Mouse (Mus musculus) liver, embryonic 15.5 days (tissue): ENCODE results near the gene Scaf11. TPM values are rescaled to one million over a fixed set of nuclear protein-coding genes. Genes with fewer than 3 reads are reported as not detected.
"Not testable (repeated sequence)": the region's sequence is repeated elsewhere in the genome, so short reads cannot be mapped to it uniquely, and the experiment has no call there.

Experiments
- ATAC-seq: fragments of 200-750 bp; cut with Nextera tagmentation; 2 replicates; pipeline ENCODE4 v1.8.0; 2017; ENCODE audit warnings: moderate number of reproducible peaks, mild to moderate bottlenecking, moderate library complexity; ENCODE audit not compliant: insufficient read depth
- H3K27ac ChIP-seq: fragments of 300-500 bp; sonication (generic); replicated peaks from 2 replicates; pipeline ENCODE4 v1.5.1; 2015; ENCODE audit warnings: mild to moderate bottlenecking, inconsistent platforms
- H3K27me3 ChIP-seq: fragments of 300-500 bp; sonication (generic); 2 replicates; pipeline ENCODE4 v1.6.1; 2015; ENCODE audit warnings: mild to moderate bottlenecking, inconsistent platforms
- H3K36me3 ChIP-seq: fragments of 300-500 bp; sonication (generic); replicated peaks from 2 replicates; pipeline ENCODE4 v1.6.1; 2015; ENCODE audit warnings: moderate library complexity, mild to moderate bottlenecking, inconsistent platforms
- H3K4me1 ChIP-seq: fragments of 300-500 bp; sonication (generic); replicated peaks from 2 replicates; pipeline ENCODE4 v1.6.1; 2015; ENCODE audit warnings: inconsistent platforms
- H3K4me2 ChIP-seq: fragments of 300-500 bp; sonication (generic); 2 replicates; pipeline ENCODE4 v1.6.1; 2015; ENCODE audit warnings: moderate library complexity, mild to moderate bottlenecking, inconsistent platforms
- H3K4me3 ChIP-seq: fragments of 300-500 bp; sonication (generic); replicated peaks from 2 replicates; pipeline ENCODE4 v1.5.1; 2015; ENCODE audit warnings: mild to moderate bottlenecking, inconsistent platforms
- H3K9ac ChIP-seq: fragments of 300-500 bp; sonication (generic); 2 replicates; pipeline ENCODE4 v1.6.1; 2015; ENCODE audit warnings: moderate library complexity, mild to moderate bottlenecking, inconsistent platforms
- H3K9me3 ChIP-seq: fragments of 300-500 bp; sonication (generic); replicated peaks from 2 replicates; pipeline ENCODE4 v1.6.1; 2016; ENCODE audit warnings: inconsistent platforms
- WGBS: fragments of 180-500 bp; shearing (Covaris S2); methylation state at CpG from one replicate; pipeline ENCODE4 v1.1.7; 2015; ENCODE audit warnings: mixed read lengths; ENCODE audit not compliant: insufficient replicate concordance; 5-methylcytosine and 5-hydroxymethylcytosine counted together
- polyA plus RNA-seq: library from polyadenylated mRNA; unstranded; fragments of >200 nt; fragmentation: Nextera tagmentation; extraction: Ambion mirVana; gene quantifications from 2 replicates; pipeline ENCODE4 v1.2.1, GENCODE M21; 2015

The Scaf11 gene
- 37.8 and 40.1 TPM in 2 replicates for polyA plus RNA-seq

GRCm38 (mm10) chr15:96460730-96461540 is at the start of gene Scaf11:
Gene Scaf11, minus strand, starts transcription at chr15:96460843.
- peaks cover 48% of the 10 kb centered on the region for H3K4me1 ChIP-seq
- H3K9me3 ChIP-seq = no peaks in the 10 kb centered on the region
- peak; percentile 91 for ATAC-seq
- H3K36me3 ChIP-seq = peaks cover 9% of the 10 kb centered on the region
- 0% methylated on average over 85 of the region's 96 CpGs for WGBS
- no peaks in the 10 kb centered on the region for H3K27me3 ChIP-seq
- H3K27ac ChIP-seq = peak within 1 kb of the TSS; percentile 99
- peak within 1 kb of the TSS; percentile 97 for H3K4me3 ChIP-seq
- peak within 1 kb of the TSS; percentile 100 for H3K9ac ChIP-seq
- peak within 1 kb of the TSS; percentile 90 for H3K4me2 ChIP-seq

GRCm38 (mm10) chr15:96507097-96507840 is 46.6 kb upstream of the Scaf11 start:
- ATAC-seq = no peak
- Histone ChIP-seq H3K9ac (no peak overlapping the region), H3K4me2 (no peak overlapping the region), H3K27ac (no peak overlapping the region), H3K9me3 (no peaks in the 10 kb centered on the region), H3K4me1 (no peaks in the 10 kb centered on the region), H3K27me3 (no peaks in the 10 kb centered on the region), H3K4me3 (no peak overlapping the region), H3K36me3 (no peaks in the 10 kb centered on the region)
- WGBS = 27% methylated on average over 18 of the region's 18 CpGs

GRCm38 (mm10) chr15:96497646-96498045 is 37.0 kb upstream of the Scaf11 start:
- H3K4me3 ChIP-seq = no peak overlapping the region
- H3K9me3 ChIP-seq = no peaks in the 10 kb centered on the region; the same call in 1 of the 2 replicates
- H3K27ac ChIP-seq = no peak overlapping the region
- no peaks in the 10 kb centered on the region for H3K36me3 ChIP-seq
- no peaks in the 10 kb centered on the region for H3K27me3 ChIP-seq
- WGBS = 64% methylated on average over 7 of the region's 7 CpGs
- no peaks in the 10 kb centered on the region; the same call in 1 of the 2 replicates for H3K4me1 ChIP-seq
- H3K9ac ChIP-seq = no peak overlapping the region
- ATAC-seq = no peak
- H3K4me2 ChIP-seq = no peak overlapping the region

- Histone ChIP-seq H3K9ac (no peak overlapping the region), H3K36me3 (no peaks in the 10 kb centered on the region), H3K27ac (no peak overlapping the region), H3K4me3 (no peak overlapping the region), H3K9me3 (no peaks in the 10 kb centered on the region), H3K4me2 (no peak overlapping the region), H3K27me3 (no peaks in the 10 kb centered on the region), H3K4me1 (peaks cover 8% of the 10 kb centered on the region; the same call in 1 of the 2 replicates)
- no peak for ATAC-seq
- 73% methylated on average over 6 of the region's 6 CpGs for WGBS
Observed at GRCm38 (mm10) chr15:96494279-96494678, 33.6 kb upstream of the Scaf11 start.

GRCm38 (mm10) chr15:96493573-96493972 is 32.9 kb upstream of the Scaf11 start:
- 55% methylated on average over 5 of the region's 5 CpGs for WGBS
- no peak for ATAC-seq
- H3K4me2 ChIP-seq = no peak overlapping the region

GRCm38 (mm10) chr15:96492919-96493318 is 32.3 kb upstream of the Scaf11 start:
- H3K27ac ChIP-seq, H3K4me2 ChIP-seq, H3K36me3 ChIP-seq, H3K9ac ChIP-seq, H3K9me3 ChIP-seq, H3K27me3 ChIP-seq, H3K4me3 ChIP-seq, ATAC-seq: not testable (repeated sequence)
- peaks cover 13% of the 10 kb centered on the region; the same call in 1 of the 2 replicates for H3K4me1 ChIP-seq
- WGBS = 62% methylated on average over 4 of the region's 4 CpGs

More at GRCm38 (mm10) chr15:96493573-96493972, 32.9 kb upstream of the Scaf11 start:
- no peaks in the 10 kb centered on the region for H3K27me3 ChIP-seq
- no peak overlapping the region for H3K27ac ChIP-seq
- H3K4me1 ChIP-seq = peaks cover 13% of the 10 kb centered on the region; the same call in 1 of the 2 replicates
- H3K4me3 ChIP-seq = no peak overlapping the region
- no peaks in the 10 kb centered on the region for H3K9me3 ChIP-seq
- no peak overlapping the region for H3K9ac ChIP-seq
- H3K36me3 ChIP-seq = no peaks in the 10 kb centered on the region

GRCm38 (mm10) chr15:96491861-96492641 is 31.4 kb upstream of the Scaf11 start:
- 54% methylated on average over 13 of the region's 13 CpGs for WGBS
- H3K4me2 ChIP-seq = no peak overlapping the region
- no peak overlapping the region for H3K27ac ChIP-seq
- H3K36me3 ChIP-seq = no peaks in the 10 kb centered on the region
- no peak overlapping the region for H3K9ac ChIP-seq
- H3K4me1 ChIP-seq = peaks cover 13% of the 10 kb centered on the region; the same call in 1 of the 2 replicates
- H3K27me3 ChIP-seq = no peaks in the 10 kb centered on the region
- no peak overlapping the region for H3K4me3 ChIP-seq
- no peak for ATAC-seq
- H3K9me3 ChIP-seq = no peaks in the 10 kb centered on the region

- Histone ChIP-seq H3K4me3 (no peak overlapping the region), H3K36me3 (no peaks in the 10 kb centered on the region), H3K9ac (no peak overlapping the region), H3K27me3 (no peaks in the 10 kb centered on the region), H3K4me2 (no peak overlapping the region), H3K27ac (no peak overlapping the region), H3K9me3 (no peaks in the 10 kb centered on the region), H3K4me1 (peaks cover 13% of the 10 kb centered on the region; the same call in 1 of the 2 replicates)
- ATAC-seq = no peak
- WGBS = 39% methylated on average over 3 of the region's 3 CpGs
Observed at GRCm38 (mm10) chr15:96491421-96491820, 30.8 kb upstream of the Scaf11 start.

GRCm38 (mm10) chr15:96490123-96490522 is 29.5 kb upstream of the Scaf11 start:
- Histone ChIP-seq H3K36me3 (no peaks in the 10 kb centered on the region), H3K27me3 (no peaks in the 10 kb centered on the region), H3K27ac (no peak overlapping the region), H3K9me3 (no peaks in the 10 kb centered on the region), H3K9ac (no peak overlapping the region), H3K4me3 (no peak overlapping the region), H3K4me2 (no peak overlapping the region), H3K4me1 (peaks cover 13% of the 10 kb centered on the region; the same call in 1 of the 2 replicates)
- no peak; the same call in 1 of the 2 replicates for ATAC-seq
- WGBS = 57% methylated on average over 5 of the region's 5 CpGs

GRCm38 (mm10) chr15:96488941-96489786 is 28.5 kb upstream of the Scaf11 start:
- Histone ChIP-seq H3K4me3 (no peak overlapping the region), H3K27ac (no peak overlapping the region), H3K36me3 (no peaks in the 10 kb centered on the region), H3K9me3 (no peaks in the 10 kb centered on the region), H3K4me1 (peaks cover 13% of the 10 kb centered on the region; the same call in 1 of the 2 replicates), H3K27me3 (no peaks in the 10 kb centered on the region), H3K9ac (no peak overlapping the region), H3K4me2 (peak overlapping the region; percentile 38)
- ATAC-seq = no peak
- WGBS = 27% methylated on average over 20 of the region's 20 CpGs
